Mouse (Mus musculus) liver, postnatal 0 days (tissue): ENCODE results near the gene March6.

ENCODE experiments used
- CTCF ChIP-seq: sonication (generic); IDR thresholded peaks from 2 replicates; pipeline ENCODE4 v1.5.1; 2016; ENCODE audit warnings: antibody characterized with exemption, low read depth
- EP300 ChIP-seq: IDR thresholded peaks from 2 replicates; pipeline ENCODE4 v1.6.1; 2016; ENCODE audit warnings: antibody characterized with exemption, low read depth, mild to moderate bottlenecking

DNA sequence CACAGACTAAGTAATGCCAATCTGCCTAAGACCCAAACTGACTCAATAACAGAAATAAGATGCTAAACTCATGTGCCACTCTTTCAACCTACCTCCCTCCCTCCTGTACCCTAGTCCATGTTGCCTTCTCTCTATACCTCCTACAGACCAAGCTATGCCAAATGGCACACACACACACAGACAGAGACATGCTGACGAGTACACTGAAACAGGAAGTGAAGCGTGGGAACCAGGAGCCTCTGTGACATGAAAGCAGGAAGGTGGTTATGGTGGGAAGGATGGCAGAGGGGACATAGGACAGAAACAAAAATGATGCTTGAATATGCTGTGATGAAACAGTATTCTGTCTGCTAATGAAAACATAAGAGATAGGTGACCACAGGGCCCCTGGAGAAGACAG, 70.3 kb downstream of the March6 start:
- TF ChIP-seq EP300 (no peak), CTCF (no peak)
